Mouse (Mus musculus) heart, postnatal 14 days (tissue): Measurements from ENCODE around the gene Jrkl. TPM values are rescaled to one million over a fixed set of nuclear protein-coding genes. Genes with fewer than 3 reads are reported as not detected.

Source experiments
- DNase-seq, 2 experiments: peaks; one replicate each; pipeline ENCODE4 v3.0.0; 2021 to 2022
- intact Hi-C: fragments of 180-260 bp; cut with DNase I; formaldehyde crosslinking; loops from one replicate; pipeline ENCODE4 v1.15.1; 2025
- long read RNA-seq, 2 experiments: library from polyadenylated mRNA; stranded (forward); transcript quantifications; one replicate each; pipeline ENCODE4 v2.0.0; 2021
- total RNA-seq, 2 experiments: library from RNA; stranded (reverse); gene quantifications; 2 replicates each; pipeline ENCODE4 v1.2.3; 2021

The Jrkl gene
- 1 to 10 TPM; 6.7 to 6.8 TPM for total RNA-seq
- long read RNA-seq, experiment 1, transcript Jrkl-201 (1 exons, 3,223 nt), result major isoform, 13 of 13 reads
- long read RNA-seq, experiment 1, partial matches to known transcripts, result 0 of 13 reads
- long read RNA-seq, experiment 1, other reads (novel, unspliced or antisense), result 0 of 13 reads
- long read RNA-seq, experiment 2, transcript Jrkl-201 (1 exons, 3,223 nt), result major isoform, 7 of 7 reads
- long read RNA-seq, experiment 2, partial matches to known transcripts, result 0 of 7 reads
- long read RNA-seq, experiment 2, other reads (novel, unspliced or antisense), result 0 of 7 reads

DNA sequence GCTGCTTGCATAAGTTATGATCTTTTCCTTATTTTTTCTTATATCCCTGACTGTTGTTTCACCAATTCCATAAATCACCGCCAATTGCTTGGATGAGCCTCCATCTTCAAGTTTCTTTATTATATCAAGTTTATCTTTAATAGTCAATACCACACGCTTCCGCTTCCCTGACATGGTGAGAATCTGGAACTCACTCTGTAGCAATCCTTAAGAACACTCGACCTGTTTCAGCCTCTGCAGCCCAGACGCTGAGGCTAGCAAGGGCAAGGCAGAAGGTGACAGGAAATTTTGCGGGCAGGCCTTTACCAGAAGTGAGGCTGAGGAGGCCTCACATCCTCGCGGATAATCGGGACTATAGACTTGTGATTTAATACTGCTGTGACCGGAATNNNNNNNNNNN, at the start of gene Jrkl:
Gene Jrkl (minus strand): TSS at position 349 of the 400 bp plus-strand sequence.
- intact Hi-C loops, result no loop called here
- DNase-seq, result peak; percentile 15 to 29

DNA sequence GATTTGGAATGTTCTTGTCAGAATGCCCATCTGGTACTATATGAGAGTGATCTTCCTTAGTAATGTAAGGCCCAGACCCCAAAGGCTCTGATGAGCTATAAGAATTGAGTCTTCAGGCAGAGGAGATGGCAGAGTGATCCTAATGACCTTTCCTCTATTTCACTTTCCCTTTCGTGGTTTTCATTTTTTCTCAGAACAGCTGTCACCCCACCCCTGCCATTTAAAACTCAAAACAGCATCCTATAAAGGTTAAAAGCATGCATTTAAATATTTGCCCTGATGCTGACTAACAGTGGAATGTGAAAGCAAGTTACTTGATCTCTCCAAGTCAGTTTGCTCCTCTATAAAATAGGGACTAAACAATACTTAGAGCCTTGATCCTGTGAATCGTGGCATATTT, 41.9 kb upstream of the Jrkl start:
- intact Hi-C loops, result no loop called here
- DNase-seq, result no peak

DNA sequence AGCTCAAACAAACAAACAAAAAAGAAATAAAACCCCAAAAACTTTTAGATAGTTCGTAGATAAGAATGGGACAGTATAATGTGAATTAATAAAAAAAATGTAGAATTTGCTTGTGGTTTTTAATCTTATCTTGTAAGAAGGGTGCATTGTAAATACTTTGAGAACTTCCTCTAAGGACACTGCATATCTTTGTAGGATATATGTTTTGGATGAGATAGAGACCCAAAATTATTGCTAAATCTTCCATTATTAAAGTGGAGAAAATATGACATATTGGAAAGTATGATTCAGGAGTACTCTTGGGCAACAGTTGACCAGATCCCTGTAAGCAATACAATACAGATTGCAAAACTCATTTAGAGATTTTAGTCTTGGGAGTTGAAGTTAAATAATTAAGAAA, 27.6 kb upstream of the Jrkl start:
- DNase-seq, result no peak
- intact Hi-C loops, result no loop called here

DNA sequence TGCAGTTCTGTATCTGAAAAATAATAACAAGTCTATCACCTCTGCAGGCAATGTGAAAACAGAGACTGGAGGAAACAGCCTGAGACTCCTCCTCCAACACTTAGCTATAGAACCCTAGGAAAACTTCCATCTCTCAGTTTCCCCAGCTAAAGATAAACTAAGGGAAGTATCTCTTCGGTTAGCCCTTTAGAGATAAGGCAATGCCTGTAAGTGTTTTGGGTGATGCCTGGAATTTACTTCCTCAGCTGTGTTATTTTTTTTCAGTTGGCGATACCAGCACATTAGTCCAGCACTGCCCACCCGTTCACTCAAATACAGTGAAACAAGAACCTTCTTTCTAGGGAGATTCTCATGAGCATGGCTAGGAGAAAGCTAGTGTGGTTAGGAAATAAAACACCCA, 15.4 kb upstream of the Jrkl start:
- intact Hi-C loops, result no loop called here
- DNase-seq, result no peak

DNA sequence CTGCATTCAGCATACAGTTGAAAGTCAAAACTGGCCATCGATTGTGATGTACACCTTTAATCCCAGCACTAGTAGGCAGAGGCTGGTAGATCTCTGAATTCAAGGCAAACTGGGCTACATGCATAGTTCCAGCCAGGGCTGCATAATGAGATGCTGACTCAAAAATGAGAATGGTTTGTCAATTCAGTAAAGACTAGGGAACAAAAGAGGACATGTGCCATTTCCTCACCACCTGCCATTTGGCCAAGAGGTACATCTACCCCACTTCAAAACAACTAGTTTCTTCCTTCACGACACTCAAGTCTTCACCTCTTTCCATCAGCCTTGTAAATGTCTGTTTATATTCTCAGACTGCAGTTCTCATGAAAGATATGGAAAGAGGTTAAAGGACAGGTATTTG, 12.5 kb upstream of the Jrkl start:
- intact Hi-C loops, result no loop called here
- no peak for DNase-seq

DNA sequence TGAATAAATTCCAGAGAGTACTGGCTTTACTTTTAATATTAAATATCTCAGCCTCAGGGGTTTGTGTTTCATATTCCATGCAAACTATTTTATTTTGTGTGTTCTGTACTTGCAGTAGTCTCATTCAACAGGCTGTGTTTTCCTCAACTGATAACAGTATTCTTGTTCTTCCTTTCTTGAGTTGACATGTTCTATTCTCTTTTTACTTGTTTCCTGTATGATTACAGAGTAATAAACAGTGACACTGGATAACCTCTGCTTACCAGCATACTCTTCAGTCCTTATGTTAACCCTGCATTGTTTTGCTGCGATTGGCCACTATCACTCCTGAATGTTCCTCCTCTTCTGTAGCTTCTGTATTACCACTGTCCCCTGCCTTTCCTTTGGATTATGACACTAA, 11.1 kb upstream of the Jrkl start:
- intact Hi-C loops, result no loop called here
- no peak for DNase-seq

DNA sequence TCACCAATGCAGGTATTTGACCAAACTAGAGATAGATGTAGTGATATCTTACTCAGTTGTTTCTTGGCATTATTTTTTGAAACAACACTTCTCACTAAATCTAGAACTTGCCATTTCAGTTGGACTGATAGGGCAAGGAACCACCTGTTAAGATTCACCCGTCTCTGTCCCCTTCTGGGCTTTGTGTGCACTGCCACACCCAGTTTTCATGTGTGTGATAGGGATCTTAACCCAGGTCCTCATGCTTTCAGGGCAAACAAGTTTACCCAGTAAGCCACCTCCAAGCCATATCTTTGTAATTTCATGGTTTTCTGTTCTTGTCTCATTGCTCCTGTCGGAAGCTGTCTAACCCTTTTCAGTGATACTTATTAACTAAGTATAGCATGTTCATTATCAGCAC, 5.6 kb upstream of the Jrkl start:
- intact Hi-C loops, result no loop called here
- DNase-seq, result no peak

DNA sequence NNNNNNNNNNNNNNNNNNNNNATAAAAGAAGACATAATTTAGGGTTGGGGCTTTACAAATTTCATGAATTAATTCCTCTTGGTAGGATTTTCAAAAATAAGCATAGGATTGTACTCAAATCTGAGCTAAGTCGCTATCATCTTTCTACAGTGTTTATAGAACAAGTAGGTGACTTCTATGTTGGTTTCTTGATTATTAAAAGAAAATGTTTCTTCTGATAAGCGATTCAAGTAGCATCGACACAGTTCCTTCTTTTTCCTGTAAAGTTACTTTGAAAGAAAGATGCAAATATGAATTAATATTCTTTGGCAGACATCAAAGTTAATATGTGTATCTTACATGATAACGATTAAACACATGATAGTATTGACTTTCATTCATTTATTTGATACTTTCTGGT, 2.5 kb upstream of the Jrkl start:
- DNase-seq, result no peak
- intact Hi-C loops, result no loop called here

DNA sequence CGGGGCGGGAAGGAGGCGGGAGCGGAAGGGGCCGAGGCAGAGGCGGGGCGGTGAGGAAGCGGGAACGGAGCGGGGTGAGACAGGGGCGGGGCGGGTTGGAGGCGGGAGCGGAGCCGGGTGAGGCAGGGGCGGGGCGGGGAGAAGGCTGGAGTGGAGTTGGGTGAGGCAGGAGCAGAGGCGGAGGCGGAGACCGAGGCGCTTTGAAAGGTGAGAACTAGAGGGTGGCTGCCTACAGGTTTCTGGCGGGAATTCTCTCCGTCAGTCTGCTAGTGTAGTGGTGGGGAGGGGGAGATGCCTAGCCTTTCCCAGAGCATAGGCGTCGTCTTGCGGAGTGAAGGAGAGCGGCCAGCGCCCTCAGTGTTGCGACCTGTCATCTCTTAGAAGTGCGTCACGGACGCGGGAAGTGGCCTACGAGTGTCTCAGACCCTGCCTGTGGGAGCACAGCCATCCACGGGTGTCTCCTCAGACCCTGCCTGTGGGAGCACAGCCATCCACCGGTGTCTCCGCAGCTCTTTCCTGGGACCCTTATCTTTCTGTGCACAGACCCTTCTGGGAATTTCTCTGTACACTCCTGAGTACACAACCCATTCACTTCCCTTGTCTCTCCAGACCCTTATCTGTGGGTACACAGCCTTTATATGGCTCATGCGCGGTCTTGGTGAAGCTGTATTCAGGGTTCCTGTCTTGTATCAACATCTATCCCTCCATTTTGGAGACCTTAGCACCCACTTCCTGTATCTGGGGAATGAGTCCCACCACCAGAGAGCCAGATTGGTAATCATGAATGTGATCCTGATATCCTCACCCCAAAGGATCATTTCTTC, 1.4 kb upstream of the Jrkl start, which contains the start of gene Ccdc82:
Gene Ccdc82 (plus strand): TSS at position 141 of the 824 bp plus-strand sequence.
- DNase-seq, result peak; percentile 90 to 92
- intact Hi-C loops, result no loop called here

DNA sequence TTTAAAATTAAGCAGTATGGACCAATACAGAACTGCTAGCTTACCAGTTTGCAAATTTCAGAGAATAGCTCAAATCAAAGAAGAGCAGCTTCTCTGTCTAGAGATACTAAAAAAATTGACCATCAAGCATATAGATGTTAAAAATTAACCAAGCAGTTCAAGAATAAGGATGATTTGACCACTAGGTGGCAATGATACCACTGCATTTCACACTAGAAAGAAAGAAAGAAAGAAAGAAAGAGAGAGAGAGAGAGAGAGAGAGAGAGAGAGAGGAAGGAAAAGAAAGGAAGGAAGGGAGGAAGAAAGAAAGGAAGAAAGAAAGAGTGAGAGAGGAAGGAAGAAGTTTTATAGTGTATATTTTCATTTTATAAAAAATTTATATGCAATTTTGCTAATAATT, 3.3 kb downstream of the Jrkl start:
- DNase-seq, result no peak
- intact Hi-C loops, result loop anchor here (1.0 kb wide), 1 partner anchor 406 kb away; no protein-coding TSS in a partner anchor

DNA sequence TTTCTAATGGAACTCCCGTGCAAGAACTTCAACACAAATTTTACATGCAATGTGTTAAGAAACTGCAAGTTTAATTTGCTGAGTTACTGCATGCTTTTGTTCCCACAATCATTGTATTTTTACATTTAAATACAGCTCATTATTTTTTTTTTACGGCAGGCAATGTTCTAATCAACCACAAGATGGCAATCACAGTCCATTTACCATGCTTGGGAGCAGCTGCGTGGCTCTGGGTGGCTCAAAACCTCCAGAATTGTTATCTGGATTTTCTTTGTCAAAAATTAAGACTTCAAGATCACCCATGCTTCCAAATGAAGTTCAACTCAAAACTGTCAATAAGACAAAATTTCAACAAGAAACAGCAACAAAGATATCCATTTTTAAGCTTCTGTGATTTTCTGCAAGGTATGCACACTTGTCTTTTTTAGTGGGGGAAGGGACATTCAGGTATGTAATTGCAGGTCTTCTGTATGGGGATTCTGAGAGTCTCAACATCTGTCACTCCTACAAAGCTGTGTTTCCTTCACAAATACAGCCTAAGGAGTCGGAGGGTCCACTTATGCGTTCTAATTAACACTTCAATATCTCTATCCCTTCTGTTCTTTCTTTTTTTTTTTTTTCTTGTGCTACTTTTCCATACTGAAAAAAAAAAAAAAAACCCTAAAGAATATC, 13.9 kb downstream of the Jrkl start:
- intact Hi-C loops, result loop anchor here (1.0 to 5.0 kb wide), 3 partner anchors 485 to 1111 kb away; no protein-coding TSS in a partner anchor
- peak in 1 of 2 experiments; percentile 31 for DNase-seq

DNA sequence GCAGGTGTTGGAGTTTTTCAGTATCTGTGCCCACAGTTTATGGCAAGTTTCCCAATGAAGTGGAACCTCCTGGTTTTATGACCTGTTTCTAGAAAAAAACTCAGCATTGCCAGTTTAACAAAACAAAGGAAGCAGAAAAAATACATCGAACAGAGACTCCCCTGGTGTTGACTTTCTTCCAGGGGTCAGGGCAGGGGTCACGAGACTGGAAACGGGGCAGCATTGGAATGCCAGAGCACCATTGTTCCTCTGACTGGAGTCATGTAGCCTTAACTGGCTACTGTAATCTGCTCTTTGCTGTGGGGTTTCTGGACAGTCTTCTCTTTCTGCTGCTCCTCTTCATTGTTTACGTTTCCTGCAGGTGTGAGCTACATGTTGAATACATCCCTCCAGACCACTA, 15.1 kb downstream of the Jrkl start:
- DNase-seq, result no peak
- intact Hi-C loops, result loop anchor here (5.0 kb wide), 2 partner anchors 572 to 1112 kb away; no protein-coding TSS in a partner anchor

DNA sequence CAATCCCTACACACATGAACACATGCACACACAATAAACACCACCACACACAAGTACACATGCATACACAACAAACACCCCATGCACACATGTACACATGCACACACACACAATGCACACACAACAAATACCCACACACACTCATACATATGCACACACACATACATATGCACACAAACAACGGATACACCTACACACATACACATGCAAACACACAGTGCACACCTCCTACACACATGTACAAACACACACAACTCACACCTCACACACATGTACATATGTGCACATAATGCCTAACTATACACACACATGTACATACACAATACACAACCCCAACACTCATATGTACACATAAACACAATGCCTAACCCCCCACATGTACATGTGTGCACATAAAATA, 19.8 kb downstream of the Jrkl start:
- intact Hi-C loops, result no loop called here
- DNase-seq, result no peak

DNA sequence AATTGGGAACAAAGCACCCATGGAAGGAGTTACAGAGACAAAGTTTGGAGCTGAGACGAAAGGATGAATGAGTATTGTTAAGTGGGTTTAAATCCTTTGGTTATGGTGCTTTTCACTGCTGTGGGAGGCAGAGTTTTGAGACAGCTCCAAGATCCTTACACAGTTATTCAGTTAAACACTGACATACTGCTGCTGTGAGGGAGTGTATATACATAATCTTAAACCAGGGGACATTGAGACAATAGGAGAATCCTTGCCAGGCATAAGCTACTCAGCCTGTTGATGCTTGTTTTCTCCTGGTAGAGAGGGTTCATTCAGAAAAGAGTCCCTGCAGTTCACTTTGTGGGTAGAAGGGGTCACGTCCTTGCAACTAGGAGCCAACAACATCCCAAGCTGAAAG, 39.3 kb downstream of the Jrkl start:
- intact Hi-C loops, result no loop called here
- no peak for DNase-seq

DNA sequence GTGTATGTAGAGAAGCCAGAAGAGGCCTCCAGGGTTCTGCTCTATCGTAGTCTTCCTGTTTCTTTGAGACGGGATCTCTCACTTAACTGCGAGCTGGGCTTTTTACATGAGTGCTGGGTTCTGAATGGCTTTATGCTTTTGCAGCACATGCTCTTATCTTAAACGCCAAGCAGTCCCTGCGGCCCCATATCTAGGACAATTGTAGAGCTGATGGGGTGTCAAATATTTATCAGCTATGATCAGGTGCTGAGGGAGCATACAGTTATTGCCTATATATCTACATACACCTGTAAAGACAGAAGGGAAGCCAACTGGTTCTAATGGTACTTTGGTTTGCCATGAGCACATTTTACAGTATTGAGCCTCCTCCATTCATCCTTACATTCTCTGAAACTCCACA, 41.9 kb downstream of the Jrkl start:
- intact Hi-C loops, result no loop called here
- DNase-seq, result no peak

DNA sequence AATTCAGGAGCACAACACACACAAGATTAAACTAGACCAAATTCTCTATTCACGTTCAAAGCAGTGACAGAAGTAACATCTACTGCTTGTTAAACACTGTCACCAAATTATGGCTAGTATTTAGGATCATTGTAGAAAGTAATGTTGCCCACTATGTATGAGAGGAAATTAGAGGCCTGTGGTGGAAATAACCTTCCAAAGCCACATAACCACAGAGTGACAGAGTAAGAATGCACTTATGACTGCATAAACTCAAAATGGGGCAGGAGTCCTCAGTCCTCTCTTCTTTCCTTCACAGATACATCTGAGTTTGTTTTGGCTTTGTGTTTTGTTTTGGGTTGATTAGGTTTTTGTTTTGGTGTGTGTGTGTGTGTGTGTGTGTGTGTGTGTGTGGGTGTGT, 42.5 kb downstream of the Jrkl start:
- intact Hi-C loops, result no loop called here
- DNase-seq, result no peak

DNA sequence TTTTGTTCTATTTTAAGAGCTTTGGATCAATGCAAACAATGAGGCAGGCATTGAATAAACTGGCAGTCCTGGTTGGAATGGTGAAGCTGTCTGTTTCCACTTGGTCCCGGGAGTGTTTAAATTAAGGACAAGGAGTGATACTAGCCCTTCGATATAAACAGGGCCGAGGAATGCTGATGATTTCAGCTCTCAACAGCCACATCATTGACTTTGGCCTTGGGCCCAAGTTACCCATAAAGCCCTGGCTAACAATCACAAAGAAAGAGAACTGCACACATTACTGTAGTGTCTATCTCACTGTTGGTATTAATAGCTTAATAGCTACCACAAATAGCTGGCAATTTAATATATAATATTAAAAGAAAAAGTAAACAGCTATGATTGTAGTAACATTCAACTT, 45.5 kb downstream of the Jrkl start:
- intact Hi-C loops, result no loop called here
- no peak for DNase-seq

DNA sequence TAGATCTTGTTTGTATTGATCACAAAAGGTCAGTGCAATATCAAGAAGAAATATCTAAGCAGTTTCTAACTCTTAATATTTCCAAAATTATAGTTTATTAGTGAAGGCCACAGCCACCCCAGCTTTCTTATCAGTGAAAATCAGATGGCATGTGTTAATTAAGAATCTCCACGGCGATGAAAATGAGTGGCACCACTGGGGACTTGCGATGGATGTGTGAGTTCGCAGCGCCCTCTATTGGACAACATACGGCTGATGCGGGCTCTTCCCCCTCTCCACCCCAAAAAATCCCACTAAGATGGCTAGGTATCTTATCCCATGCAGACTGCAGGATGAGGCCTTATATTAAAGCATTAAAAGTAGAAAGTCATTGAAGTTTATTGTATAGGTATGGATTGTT, 49.9 kb downstream of the Jrkl start:
- peak; percentile 2 to 9 for DNase-seq
- intact Hi-C loops, result no loop called here

DNA sequence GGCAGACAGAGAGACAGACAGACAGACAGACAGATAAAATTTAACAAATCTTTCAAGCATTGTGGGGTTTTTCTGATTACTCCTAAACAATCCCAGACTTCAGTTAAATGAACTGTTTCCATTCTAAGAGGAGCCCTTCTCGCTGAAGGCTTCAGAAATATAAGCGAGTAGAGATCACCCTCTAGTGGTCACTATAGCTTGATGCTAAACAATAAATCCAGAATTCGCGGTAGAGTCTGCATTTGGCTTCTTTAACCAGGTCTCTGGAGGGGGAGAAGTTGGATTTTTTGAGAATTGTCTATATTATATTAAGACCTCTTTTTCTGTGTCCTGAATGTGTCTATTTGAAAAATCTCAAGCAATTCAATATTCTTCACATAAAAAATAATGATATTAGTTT, 50.4 kb downstream of the Jrkl start:
- DNase-seq, result peak in 1 of 2 experiments; percentile 10
- intact Hi-C loops, result no loop called here

DNA sequence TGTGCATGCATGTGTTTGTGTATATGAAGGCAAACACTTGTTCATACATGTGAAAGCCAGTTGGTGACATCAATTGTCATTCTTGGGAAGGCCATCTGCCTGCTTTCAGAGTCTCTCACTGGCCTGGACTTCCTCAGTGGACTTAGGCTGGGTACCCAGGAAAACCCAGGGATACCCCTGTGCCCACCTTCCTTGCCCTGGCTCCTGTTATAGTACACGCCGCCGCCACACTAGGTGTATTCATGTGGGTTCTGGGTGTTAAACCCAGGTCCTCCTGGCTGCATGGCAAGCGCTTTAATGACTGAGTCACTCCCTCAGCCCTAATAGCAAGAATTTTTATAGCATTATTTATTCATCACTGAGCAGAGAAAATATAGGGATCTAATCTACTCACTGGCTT, 51.0 kb downstream of the Jrkl start:
- DNase-seq, result no peak
- intact Hi-C loops, result no loop called here
